Mouse (Mus musculus) lung, embryonic 15.5 days (tissue): ENCODE data around the gene Rnf40. TPM values are rescaled to one million over a fixed set of nuclear protein-coding genes. Genes with fewer than 3 reads are reported as not detected.
"Not testable (repeated sequence)": the region's sequence is repeated elsewhere in the genome, so short reads cannot be mapped to it uniquely, and the experiment has no call there.

Source experiments
- ATAC-seq: fragments of 200-750 bp; cut with Nextera tagmentation; 2 replicates; pipeline ENCODE4 v1.8.0; 2017; ENCODE audit warnings: moderate number of reproducible peaks, borderline replicate concordance; ENCODE audit not compliant: low FRiP score, low TSS enrichment; ENCODE audit errors: extremely low read depth
- H3K27ac ChIP-seq: fragments of 300-500 bp; sonication (generic); 2 replicates; pipeline ENCODE4 v1.5.1; 2015; ENCODE audit warnings: moderate library complexity, mild to moderate bottlenecking, inconsistent platforms
- H3K27me3 ChIP-seq: fragments of 300-500 bp; sonication (generic); 2 replicates; pipeline ENCODE4 v1.6.1; 2015; ENCODE audit warnings: inconsistent platforms
- H3K36me3 ChIP-seq: fragments of 300-500 bp; sonication (generic); 2 replicates; pipeline ENCODE4 v1.6.1; 2015; ENCODE audit warnings: inconsistent platforms
- H3K4me1 ChIP-seq: fragments of 300-500 bp; sonication (generic); 2 replicates; pipeline ENCODE4 v1.6.1; 2015; ENCODE audit warnings: inconsistent platforms
- H3K4me2 ChIP-seq: fragments of 300-500 bp; sonication (generic); 2 replicates; pipeline ENCODE4 v1.6.1; 2015; ENCODE audit warnings: inconsistent platforms, mild to moderate bottlenecking, moderate library complexity
- H3K4me3 ChIP-seq: fragments of 300-500 bp; sonication (generic); 2 replicates; pipeline ENCODE4 v1.5.1; 2015; ENCODE audit warnings: mild to moderate bottlenecking, inconsistent platforms
- H3K9ac ChIP-seq: fragments of 300-500 bp; sonication (generic); 2 replicates; pipeline ENCODE4 v1.6.1; 2015; ENCODE audit warnings: inconsistent platforms
- H3K9me3 ChIP-seq: fragments of 300-500 bp; sonication (generic); 2 replicates; pipeline ENCODE4 v1.6.1; 2016; ENCODE audit warnings: inconsistent platforms
- WGBS: fragments of 180-500 bp; shearing (Covaris S2); methylation state at CpG from one replicate; pipeline ENCODE4 v1.1.7; 2015; 5-methylcytosine and 5-hydroxymethylcytosine counted together
- polyA plus RNA-seq: library from polyadenylated mRNA; unstranded; fragments of >200 nt; fragmentation: Nextera tagmentation; extraction: Ambion mirVana; gene quantifications from 2 replicates; pipeline ENCODE4 v1.2.1, GENCODE M21; 2015

Gene Rnf40
- polyA plus RNA-seq, 1 experiment from 2014 or later: 49.0 TPM

DNA sequence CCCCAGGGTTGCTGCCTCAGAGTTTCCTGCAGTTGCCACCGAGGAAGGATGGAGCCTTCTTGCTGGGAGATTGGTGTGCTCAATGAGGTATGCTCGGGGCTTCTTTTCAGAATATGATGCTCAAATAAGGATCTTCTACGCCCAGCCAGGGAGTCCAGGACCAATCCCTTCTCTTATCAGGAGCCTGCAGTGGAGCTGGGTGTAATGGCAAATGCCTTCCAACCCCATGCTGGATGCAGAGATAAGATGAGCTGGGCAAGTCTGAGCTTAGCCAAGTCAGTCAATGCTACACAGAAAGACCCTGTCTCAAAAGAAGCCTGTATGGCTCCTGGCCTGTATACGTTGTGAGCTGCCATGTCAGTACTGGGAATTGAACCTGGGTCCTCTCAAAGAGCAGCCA, 37.9 kb downstream of the Rnf40 start:
- no peaks in the 10 kb centered on the region for H3K36me3 ChIP-seq
- ATAC-seq: no peak
- H3K27ac ChIP-seq: no peak overlapping the region
- H3K9me3 ChIP-seq: no peaks in the 10 kb centered on the region
- H3K9ac ChIP-seq: no peak overlapping the region
- H3K27me3 ChIP-seq: no peaks in the 10 kb centered on the region
- no peak overlapping the region for H3K4me3 ChIP-seq
- no peak overlapping the region for H3K4me2 ChIP-seq
- no peaks in the 10 kb centered on the region for H3K4me1 ChIP-seq
- 89% methylated on average over 4 of the region's 4 CpGs for WGBS

DNA sequence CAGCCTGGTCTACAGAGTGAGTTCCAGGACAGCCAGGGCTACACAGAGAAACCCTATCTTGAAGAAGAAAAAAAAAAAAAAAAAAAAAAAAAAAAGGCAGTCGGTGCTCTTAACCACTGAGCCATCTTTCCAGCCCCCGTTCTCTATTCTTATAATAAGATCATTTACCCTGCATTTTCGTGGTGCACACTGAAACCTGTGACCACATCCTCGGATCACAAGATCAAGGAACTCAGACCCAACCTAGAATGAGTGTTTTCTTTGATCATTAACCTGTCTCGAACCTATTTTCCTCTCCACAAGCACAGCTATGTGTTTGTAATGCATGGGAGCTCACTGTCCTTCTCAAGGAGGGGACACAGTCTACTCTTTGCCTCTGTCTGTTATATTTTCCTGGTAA, 40.1 kb downstream of the Rnf40 start:
- Histone ChIP-seq H3K9me3 (no peaks in the 10 kb centered on the region), H3K4me2 (no peak overlapping the region), H3K27me3 (no peaks in the 10 kb centered on the region), H3K4me1 (no peaks in the 10 kb centered on the region), H3K9ac (no peak overlapping the region), H3K4me3 (no peak overlapping the region), H3K36me3 (no peaks in the 10 kb centered on the region), H3K27ac (no peak overlapping the region)
- no peak for ATAC-seq
- 75% methylated on average over 5 of the region's 5 CpGs for WGBS

DNA sequence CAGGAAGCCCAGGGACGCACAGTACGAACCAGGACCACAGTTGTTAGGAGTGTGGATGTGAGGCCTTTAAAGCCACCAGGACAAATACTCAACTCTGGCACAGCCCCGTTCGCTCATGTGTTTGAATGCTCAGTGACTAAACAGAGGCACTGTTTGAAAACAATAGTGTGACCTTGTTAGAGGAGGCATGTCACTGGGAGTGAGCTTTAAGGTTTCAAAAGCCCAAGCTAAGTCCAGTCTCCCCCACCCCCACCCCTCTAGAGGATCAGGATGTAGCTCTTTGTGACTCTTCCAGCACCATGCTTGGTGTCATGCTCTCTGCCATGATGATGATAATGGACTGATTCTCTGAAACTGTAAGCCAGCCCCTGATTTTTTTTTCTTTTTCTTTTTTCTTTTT, 42.8 kb downstream of the Rnf40 start:
- no peak overlapping the region for H3K27ac ChIP-seq
- no peak overlapping the region for H3K4me3 ChIP-seq
- no peaks in the 10 kb centered on the region for H3K4me1 ChIP-seq
- H3K9ac ChIP-seq: no peak overlapping the region
- no peaks in the 10 kb centered on the region for H3K27me3 ChIP-seq
- ATAC-seq: no peak
- H3K4me2 ChIP-seq: no peak overlapping the region
- no peaks in the 10 kb centered on the region for H3K36me3 ChIP-seq
- WGBS: 82% methylated on average over 4 of the region's 4 CpGs
- no peaks in the 10 kb centered on the region for H3K9me3 ChIP-seq

DNA sequence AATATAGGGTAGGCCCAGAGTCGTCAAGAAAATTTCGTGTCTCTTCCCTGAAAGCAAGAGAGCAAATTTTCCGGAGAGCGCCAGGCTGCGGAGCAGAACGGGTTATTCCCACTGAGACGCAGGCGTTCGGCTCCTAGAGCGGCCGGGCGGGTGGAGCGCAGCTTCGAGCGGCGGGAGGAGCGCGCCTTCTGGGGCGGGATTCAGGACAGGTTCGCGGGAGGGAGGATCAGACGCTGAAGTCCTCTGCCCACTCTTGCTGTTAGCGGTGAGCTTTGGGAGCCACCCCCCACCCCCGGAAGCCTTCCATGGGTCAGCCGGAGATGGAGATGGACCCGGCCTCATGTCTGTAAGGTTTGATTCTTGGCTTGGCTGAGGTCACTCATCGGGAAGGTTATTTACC, 48.4 kb downstream of the Rnf40 start:
- peak overlapping the region; percentile 50 for H3K9ac ChIP-seq
- no peaks in the 10 kb centered on the region for H3K36me3 ChIP-seq
- WGBS: under 1% methylated on average over 27 of the region's 27 CpGs
- H3K9me3 ChIP-seq: no peaks in the 10 kb centered on the region
- H3K27me3 ChIP-seq: no peaks in the 10 kb centered on the region
- peak; percentile 84 for ATAC-seq
- peak overlapping the region; percentile 74 for H3K4me2 ChIP-seq
- peaks cover 5% of the 10 kb centered on the region; the same call in 1 of the 2 replicates for H3K4me1 ChIP-seq
- peak overlapping the region; percentile 57 for H3K4me3 ChIP-seq
- H3K27ac ChIP-seq: no peak overlapping the region

DNA sequence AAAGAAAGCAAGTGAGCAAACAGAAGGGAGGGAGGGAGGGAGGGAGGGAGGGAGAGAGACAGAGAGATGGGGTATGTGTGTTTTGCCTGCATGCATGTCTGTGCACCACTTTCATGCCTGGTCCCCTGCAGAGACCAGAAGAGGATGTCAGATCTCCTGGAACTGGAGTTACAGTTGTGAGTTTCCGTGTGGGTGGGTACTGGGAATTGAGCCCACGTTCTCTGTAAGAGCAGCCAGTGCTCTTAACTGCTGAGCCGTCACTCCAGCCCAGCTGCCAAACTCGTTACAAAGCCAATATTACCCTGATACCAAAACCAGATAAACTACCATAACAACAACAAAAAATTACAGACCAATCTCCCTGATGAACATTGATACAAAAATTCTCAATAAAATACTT, 52.7 kb downstream of the Rnf40 start:
- Histone ChIP-seq H3K4me2 (no peak overlapping the region), H3K9me3 (no peaks in the 10 kb centered on the region), H3K27ac (no peak overlapping the region), H3K4me3 (no peak overlapping the region), H3K9ac (no peak overlapping the region), H3K4me1 (peaks cover 5% of the 10 kb centered on the region; the same call in 1 of the 2 replicates), H3K36me3 (no peaks in the 10 kb centered on the region), H3K27me3 (no peaks in the 10 kb centered on the region)
- ATAC-seq: no peak
- 25% methylated on average over 4 of the region's 4 CpGs for WGBS

DNA sequence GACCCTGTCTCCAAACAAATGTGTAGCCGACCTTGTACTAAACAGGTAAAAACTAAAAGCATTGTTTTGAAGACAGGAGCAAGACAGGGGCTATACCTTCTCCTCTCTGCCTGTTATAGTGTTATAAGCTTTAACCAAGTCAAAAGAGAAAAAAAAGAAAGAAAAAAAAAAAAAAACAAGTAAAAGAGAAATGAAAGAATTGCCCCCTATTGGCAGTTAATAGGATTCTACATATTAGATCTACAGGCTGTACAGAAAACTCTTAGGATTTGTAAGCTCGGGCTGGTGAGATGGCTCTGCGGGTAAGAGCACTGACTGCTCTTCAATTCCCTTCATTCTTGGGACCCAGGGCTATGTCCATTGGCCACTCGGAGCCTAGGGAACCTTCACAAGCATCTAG, 53.7 kb downstream of the Rnf40 start:
- WGBS: 47% methylated on average over 4 of the region's 4 CpGs
- Histone ChIP-seq H3K27me3 (no peaks in the 10 kb centered on the region), H3K9ac (no peak overlapping the region), H3K27ac (no peak overlapping the region), H3K9me3 (no peaks in the 10 kb centered on the region), H3K4me3 (no peak overlapping the region), H3K4me2 (no peak overlapping the region), H3K4me1 (peaks cover 4% of the 10 kb centered on the region; the same call in 1 of the 2 replicates), H3K36me3 (no peaks in the 10 kb centered on the region)
- no peak for ATAC-seq

DNA sequence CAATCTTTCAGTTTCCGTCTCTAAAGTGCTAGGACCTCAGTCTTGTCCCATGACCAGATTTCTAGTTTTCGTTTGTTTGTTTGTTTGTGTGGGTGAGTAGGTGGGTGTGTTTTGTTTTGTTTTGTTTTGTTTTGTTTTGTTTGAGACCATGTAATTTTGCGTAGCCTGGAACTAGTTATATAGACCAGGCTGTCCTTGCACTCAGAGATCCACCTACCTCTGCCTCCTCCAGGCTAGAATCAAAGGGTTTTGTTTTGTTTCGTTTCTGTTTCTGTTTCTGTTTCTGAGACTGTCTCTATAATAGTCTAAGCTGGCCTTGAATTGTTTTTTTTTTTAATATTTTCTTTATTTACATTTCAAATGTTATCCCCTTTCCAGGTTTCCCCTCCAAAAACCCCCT, 57.8 kb downstream of the Rnf40 start:
- ATAC-seq: no peak
- WGBS: 81% methylated on average over 4 of the region's 4 CpGs
- Histone ChIP-seq H3K4me3 (no peak overlapping the region), H3K9me3 (no peaks in the 10 kb centered on the region), H3K4me2 (no peak overlapping the region), H3K9ac (no peak overlapping the region), H3K4me1 (no peaks in the 10 kb centered on the region), H3K27ac (no peak overlapping the region), H3K27me3 (no peaks in the 10 kb centered on the region), H3K36me3 (no peaks in the 10 kb centered on the region)

DNA sequence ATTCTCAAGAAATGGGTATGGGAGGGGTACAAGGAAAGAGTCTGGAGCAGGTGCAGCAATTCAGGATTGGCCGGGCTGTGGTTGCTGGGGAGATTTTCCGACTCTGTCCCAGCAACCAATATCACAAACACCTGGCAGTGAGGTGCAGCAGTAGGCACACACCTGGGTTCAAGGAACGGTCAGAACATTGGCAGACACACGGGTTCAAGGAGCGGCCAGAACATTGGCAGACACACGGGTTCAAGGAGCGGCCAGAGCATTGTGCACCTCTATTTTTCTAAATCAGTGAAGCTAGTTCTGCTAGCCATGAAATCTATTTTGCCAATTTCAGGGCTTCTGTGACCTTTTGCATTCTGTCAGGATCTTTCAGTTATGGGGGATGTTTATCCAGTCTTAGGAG, 59.0 kb downstream of the Rnf40 start:
- H3K9ac ChIP-seq, H3K36me3 ChIP-seq, H3K27ac ChIP-seq, H3K4me1 ChIP-seq, ATAC-seq, H3K4me3 ChIP-seq, H3K4me2 ChIP-seq, H3K9me3 ChIP-seq, H3K27me3 ChIP-seq: not testable (repeated sequence)
- 83% methylated on average over 7 of the region's 7 CpGs for WGBS

DNA sequence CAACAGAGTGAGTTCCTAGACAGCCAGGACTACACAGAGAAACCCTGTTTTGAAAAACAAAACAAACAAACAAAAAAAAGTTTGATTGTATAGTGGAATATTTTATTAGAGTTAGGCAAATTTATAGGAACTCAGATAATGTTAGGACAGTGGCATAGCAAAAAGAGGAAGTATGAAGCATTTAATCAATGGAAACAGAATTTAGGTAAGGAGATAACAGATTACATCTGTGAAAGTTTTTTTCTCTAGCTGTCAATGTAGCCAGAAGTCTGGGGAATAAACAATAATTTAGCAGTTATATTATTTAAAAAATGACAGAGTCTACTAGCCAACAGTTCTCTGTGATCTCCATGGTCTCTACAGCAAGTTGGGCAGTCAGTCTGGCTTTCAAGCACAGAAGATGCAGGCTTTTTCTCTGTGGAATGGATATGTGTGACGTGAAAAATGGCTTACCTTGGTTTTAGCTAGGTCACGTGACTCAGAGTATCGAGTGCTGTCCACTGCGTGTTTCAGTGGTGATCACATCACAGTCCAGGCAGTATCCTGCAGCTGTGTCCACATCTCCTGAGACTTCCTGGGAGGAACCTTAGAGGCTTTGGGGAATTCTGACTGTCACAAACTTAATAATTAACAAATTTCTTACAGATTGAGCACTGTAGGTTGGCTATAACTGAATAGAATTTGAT, 60.1 kb downstream of the Rnf40 start:
- Histone ChIP-seq H3K27me3 (no peaks in the 10 kb centered on the region), H3K4me3 (no peak overlapping the region), H3K36me3 (no peaks in the 10 kb centered on the region), H3K27ac (no peak overlapping the region), H3K9me3 (no peaks in the 10 kb centered on the region), H3K4me2 (no peak overlapping the region), H3K9ac (no peak overlapping the region), H3K4me1 (peaks cover 7% of the 10 kb centered on the region; the same call in 1 of the 2 replicates)
- ATAC-seq: no peak
- WGBS: 43% methylated on average over 4 of the region's 4 CpGs

DNA sequence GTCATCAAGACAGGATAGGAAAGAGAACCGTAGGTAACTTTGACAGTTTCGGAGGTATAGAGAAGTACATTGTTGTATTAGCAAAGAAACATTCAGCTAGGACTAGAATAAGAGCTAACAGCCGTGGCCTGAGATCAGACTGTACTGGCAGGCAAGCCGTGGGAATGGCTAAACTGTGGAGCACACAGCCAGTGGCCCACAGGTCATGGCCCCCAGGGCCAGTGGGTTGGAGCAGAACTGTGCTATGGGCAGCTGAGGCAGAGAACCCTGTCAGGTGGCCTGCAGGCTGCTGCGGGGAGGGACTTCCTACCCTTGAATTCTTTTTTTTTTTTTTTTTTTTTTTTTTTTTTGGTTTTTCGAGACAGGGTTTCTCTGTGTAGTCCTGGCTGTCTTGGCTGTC, 60.6 kb downstream of the Rnf40 start:
- ATAC-seq: no peak
- no peaks in the 10 kb centered on the region for H3K27me3 ChIP-seq
- H3K4me3 ChIP-seq: no peak overlapping the region
- 66% methylated on average over 6 of the region's 6 CpGs for WGBS
- no peaks in the 10 kb centered on the region for H3K9me3 ChIP-seq
- H3K4me1 ChIP-seq: peaks cover 7% of the 10 kb centered on the region; the same call in 1 of the 2 replicates
- no peak overlapping the region for H3K4me2 ChIP-seq
- no peak overlapping the region for H3K9ac ChIP-seq
- no peaks in the 10 kb centered on the region for H3K36me3 ChIP-seq
- no peak overlapping the region for H3K27ac ChIP-seq

DNA sequence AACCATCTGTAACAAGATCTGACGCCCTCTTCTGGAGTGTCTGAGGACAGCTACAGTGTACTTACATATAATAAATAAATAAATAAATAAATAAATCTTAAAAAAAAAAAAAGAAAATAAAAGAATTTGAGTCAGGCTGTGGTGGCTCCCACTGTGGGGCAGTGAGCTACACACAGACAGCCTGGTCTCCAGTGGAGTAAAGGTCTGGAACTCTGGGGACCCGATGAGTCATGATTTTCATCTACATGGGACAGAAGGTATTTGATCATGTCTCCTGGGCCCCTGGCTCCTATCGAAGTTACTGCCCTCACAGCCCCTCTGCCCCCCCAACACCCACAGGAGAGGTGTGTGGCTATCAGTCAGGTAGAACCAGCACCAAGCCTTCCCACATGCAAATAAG, 63.1 kb downstream of the Rnf40 start:
- WGBS: 75% methylated on average over 3 of the region's 3 CpGs
- Histone ChIP-seq H3K27me3 (no peaks in the 10 kb centered on the region), H3K27ac (no peak overlapping the region), H3K4me1 (peaks cover 7% of the 10 kb centered on the region; the same call in 1 of the 2 replicates), H3K9ac (no peak overlapping the region), H3K36me3 (no peaks in the 10 kb centered on the region), H3K4me2 (peak overlapping the region; percentile 42; the same call in 1 of the 2 replicates), H3K4me3 (0 out of 2 replicates have a peak overlapping the region, but pooled peaks have one; percentile 9), H3K9me3 (no peaks in the 10 kb centered on the region)
- ATAC-seq: no peak

DNA sequence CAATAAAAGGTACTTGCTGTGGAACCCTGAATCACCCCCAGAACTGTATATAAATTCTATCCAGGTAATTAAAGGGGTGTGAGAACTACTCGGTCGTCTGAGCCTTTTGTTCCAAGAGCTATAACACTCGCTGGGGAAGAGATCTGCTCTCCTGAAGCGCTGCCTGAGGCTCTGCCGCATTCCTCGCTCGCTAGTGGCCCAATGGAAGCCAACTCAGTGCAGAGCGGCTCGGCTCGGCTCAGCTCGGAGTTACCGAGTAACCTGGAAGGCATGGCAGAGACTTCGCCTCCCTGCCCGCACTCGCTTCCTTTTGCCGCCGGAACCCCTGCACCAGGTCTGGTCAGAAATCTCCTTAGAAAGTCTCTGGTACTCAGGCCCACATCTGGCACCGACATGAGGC, 63.5 kb downstream of the Rnf40 start:
- H3K36me3 ChIP-seq: no peaks in the 10 kb centered on the region

More for the DNA sequence above, 63.5 kb downstream of the Rnf40 start:
- no peak overlapping the region for H3K27ac ChIP-seq
- H3K9ac ChIP-seq: no peak overlapping the region
- 16% methylated on average over 18 of the region's 18 CpGs for WGBS
- peaks cover 7% of the 10 kb centered on the region; the same call in 1 of the 2 replicates for H3K4me1 ChIP-seq
- peak overlapping the region; percentile 42 for H3K4me2 ChIP-seq
- H3K9me3 ChIP-seq: no peaks in the 10 kb centered on the region
- no peaks in the 10 kb centered on the region for H3K27me3 ChIP-seq
- 0 out of 2 replicates have a peak, but pooled peaks have one; percentile 35 for ATAC-seq
- H3K4me3 ChIP-seq: peak overlapping the region; percentile 9
